Mouse (Mus musculus): ENCODE measurements around the gene Mylk2. TPM values are rescaled to one million over a fixed set of nuclear protein-coding genes. Genes with fewer than 3 reads are reported as not detected.
A peak's percentile ranks its signal among the peaks of the same experiment; 100 is the strongest.

Mylk2 gene
- polyA plus RNA-seq, 1 experiment from 2014 or later, result 1.3 TPM

DNA sequence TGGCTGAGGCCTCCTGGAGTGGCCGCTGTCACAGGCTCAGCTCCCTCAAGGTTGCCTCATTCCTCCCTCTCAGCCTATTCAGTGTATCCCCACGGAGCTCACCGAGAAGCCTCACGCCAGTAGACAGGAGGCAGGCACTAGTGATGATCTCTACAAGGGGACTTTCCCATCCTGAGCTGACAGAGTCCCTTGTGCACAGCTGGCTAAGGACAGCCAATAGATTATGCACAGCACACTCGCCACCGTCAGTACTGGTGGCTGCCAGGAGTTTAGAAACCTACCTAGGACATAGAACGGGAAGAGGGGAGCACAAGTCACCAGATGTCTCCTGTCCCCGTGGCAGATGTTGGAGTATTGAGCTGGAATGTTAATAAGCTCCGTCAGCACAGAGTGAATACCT, 6.5 kb downstream of the Mylk2 start:
- ATAC-seq (ENCODE audit: low read depth), result no peak
- no peaks in the 10 kb centered on the region for H3K9me3 ChIP-seq (ENCODE audit: control insufficient read depth, low read length)
- no peak for DNase-seq (ENCODE audit: low spot score)
- H3K27me3 ChIP-seq (replicated peaks; ENCODE audit: control insufficient read depth, insufficient read depth, low read length), result peaks cover 13% of the 10 kb centered on the region
- 49% methylated on average over 9 of the region's 9 CpGs for WGBS
- H3K36me3 ChIP-seq (ENCODE audit: control insufficient read depth, insufficient read depth, low read length), result no peaks in the 10 kb centered on the region
- H3K4me2 ChIP-seq (ENCODE audit: low read depth, low read length), result no peak overlapping the region
- no peak overlapping the region for H3K27ac ChIP-seq (replicated peaks; ENCODE audit: low read depth, low read length)
- H3K4me1 ChIP-seq (ENCODE audit: control insufficient read depth, insufficient read depth, low read length), result no peaks in the 10 kb centered on the region
- no peak overlapping the region for H3K4me3 ChIP-seq (ENCODE audit: low read depth, low read length)
- no peak overlapping the region for H3K9ac ChIP-seq (ENCODE audit: low read depth, low read length)

DNA sequence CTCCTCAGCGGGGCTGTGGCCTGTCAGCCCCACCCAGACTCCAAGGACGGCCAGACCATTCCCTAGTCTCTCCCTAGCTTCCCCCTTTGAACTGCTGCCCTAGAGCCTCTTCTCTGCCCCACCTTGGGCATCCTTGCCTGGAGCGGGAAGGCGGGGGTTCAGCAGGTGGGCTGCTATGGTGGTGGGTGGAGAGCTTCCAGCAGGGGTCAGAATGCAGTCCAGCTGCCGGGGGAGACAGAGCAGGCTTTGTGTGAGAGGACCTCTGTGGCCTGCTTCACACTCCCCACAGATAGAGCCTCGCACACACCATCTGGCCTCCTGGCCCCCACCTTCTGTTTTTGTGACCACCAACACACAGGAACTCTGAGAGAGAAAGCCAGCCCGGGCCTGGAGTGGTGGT, 11.2 kb downstream of the Mylk2 start:
- 13% methylated on average over 5 of the region's 7 CpGs for WGBS
- DNase-seq (ENCODE audit: low spot score) (no peak), ATAC-seq (ENCODE audit: low read depth) (no peak)
- Histone ChIP-seq H3K9ac (ENCODE audit: low read depth, low read length) (no peak overlapping the region), H3K9me3 (ENCODE audit: control insufficient read depth, low read length) (no peaks in the 10 kb centered on the region), H3K4me2 (ENCODE audit: low read depth, low read length) (no peak overlapping the region), H3K27ac (replicated peaks; ENCODE audit: low read depth, low read length) (no peak overlapping the region), H3K4me1 (ENCODE audit: control insufficient read depth, insufficient read depth, low read length) (peaks cover 8% of the 10 kb centered on the region), H3K4me3 (ENCODE audit: low read depth, low read length) (no peak overlapping the region), H3K27me3 (replicated peaks; ENCODE audit: control insufficient read depth, insufficient read depth, low read length) (no peaks in the 10 kb centered on the region), H3K36me3 (ENCODE audit: control insufficient read depth, insufficient read depth, low read length) (no peaks in the 10 kb centered on the region)

DNA sequence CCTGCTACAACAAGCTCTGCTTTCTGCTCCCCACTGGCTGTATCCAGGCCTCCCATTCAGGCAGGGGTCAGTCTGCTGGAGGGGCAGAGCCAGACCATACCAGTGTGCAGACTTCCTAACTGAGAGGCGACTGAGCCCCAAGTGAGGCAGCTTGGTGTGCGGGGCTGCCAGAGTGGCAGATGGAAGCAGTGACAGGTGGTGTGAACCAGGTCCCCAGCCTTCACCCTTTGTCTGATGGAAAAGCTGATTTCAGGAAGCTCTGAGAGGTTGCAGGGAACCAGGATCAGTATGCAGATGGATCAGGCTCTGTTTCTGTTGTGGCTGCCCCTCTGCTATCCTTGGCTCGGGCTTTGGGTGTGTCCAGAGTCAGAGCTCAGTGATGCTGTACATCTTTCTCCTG, 12.5 kb downstream of the Mylk2 start:
- H3K27ac ChIP-seq (replicated peaks; ENCODE audit: low read depth, low read length), result no peak overlapping the region
- ATAC-seq (ENCODE audit: low read depth) (no peak), DNase-seq (ENCODE audit: low spot score) (no peak)
- H3K9me3 ChIP-seq (ENCODE audit: control insufficient read depth, low read length), result no peaks in the 10 kb centered on the region
- WGBS, result 77% methylated on average over 3 of the region's 3 CpGs
- H3K4me3 ChIP-seq (ENCODE audit: low read depth, low read length), result no peak overlapping the region
- H3K27me3 ChIP-seq (replicated peaks; ENCODE audit: control insufficient read depth, insufficient read depth, low read length), result no peaks in the 10 kb centered on the region
- H3K4me1 ChIP-seq (ENCODE audit: control insufficient read depth, insufficient read depth, low read length), result peaks cover 12% of the 10 kb centered on the region
- H3K36me3 ChIP-seq (ENCODE audit: control insufficient read depth, insufficient read depth, low read length), result no peaks in the 10 kb centered on the region
- H3K4me2 ChIP-seq (ENCODE audit: low read depth, low read length), result no peak overlapping the region
- H3K9ac ChIP-seq (ENCODE audit: low read depth, low read length), result no peak overlapping the region

DNA sequence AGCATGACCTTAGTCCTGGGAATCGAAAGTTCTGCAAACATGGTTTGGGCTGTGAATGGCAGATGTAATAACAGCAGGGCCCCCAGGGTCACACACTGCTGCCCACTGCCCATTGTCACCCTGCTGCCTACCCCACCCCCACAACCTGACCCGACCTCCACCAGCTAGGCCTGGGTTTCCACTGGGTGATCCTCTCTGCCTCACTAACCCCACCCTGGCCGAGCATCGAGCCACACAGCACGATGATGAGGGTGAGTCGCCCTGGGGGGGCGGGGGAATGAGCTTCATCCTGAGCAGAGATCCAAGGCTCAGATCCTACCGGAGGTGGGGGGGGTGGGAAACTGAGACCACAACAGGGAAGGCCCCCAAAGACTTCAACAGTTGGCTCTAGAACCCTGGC, 13.0 kb downstream of the Mylk2 start:
- Histone ChIP-seq H3K9ac (ENCODE audit: low read depth, low read length) (no peak overlapping the region), H3K36me3 (ENCODE audit: control insufficient read depth, insufficient read depth, low read length) (no peaks in the 10 kb centered on the region), H3K4me2 (ENCODE audit: low read depth, low read length) (no peak overlapping the region), H3K27me3 (replicated peaks; ENCODE audit: control insufficient read depth, insufficient read depth, low read length) (no peaks in the 10 kb centered on the region), H3K9me3 (ENCODE audit: control insufficient read depth, low read length) (no peaks in the 10 kb centered on the region), H3K4me1 (ENCODE audit: control insufficient read depth, insufficient read depth, low read length) (peaks cover 12% of the 10 kb centered on the region), H3K27ac (replicated peaks; ENCODE audit: low read depth, low read length) (no peak overlapping the region), H3K4me3 (ENCODE audit: low read depth, low read length) (no peak overlapping the region)
- 50% methylated on average over 8 of the region's 8 CpGs for WGBS
- ATAC-seq (ENCODE audit: low read depth) (no peak), DNase-seq (ENCODE audit: low spot score) (no peak)

DNA sequence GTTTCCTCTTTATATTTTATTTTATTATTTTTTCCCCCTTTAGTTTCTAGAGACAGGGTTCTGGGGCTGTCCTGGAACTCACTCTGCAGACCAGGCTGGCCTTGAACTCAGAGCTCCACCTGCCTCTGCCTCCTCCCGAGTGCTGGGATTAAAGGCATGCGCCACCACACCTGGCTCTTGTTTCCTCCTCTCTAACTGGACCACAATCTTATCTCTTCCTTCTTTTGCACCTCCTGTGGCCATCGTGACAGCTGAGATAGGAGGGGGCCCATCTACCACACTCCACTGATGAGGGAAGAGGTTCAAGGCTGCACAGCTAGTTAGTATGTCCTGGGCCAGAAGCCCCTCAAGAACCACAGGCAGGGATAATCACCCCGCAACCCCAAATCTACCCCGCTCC, 13.4 kb downstream of the Mylk2 start:
- no peak overlapping the region for H3K9ac ChIP-seq (ENCODE audit: low read depth, low read length)
- H3K4me3 ChIP-seq (ENCODE audit: low read depth, low read length), result no peak overlapping the region
- no peak overlapping the region for H3K27ac ChIP-seq (replicated peaks; ENCODE audit: low read depth, low read length)
- H3K4me1 ChIP-seq (ENCODE audit: control insufficient read depth, insufficient read depth, low read length), result peaks cover 12% of the 10 kb centered on the region
- H3K4me2 ChIP-seq (ENCODE audit: low read depth, low read length), result no peak overlapping the region
- WGBS, result 76% methylated on average over 5 of the region's 5 CpGs
- no peak for DNase-seq (ENCODE audit: low spot score)
- H3K9me3 ChIP-seq (ENCODE audit: control insufficient read depth, low read length), result no peaks in the 10 kb centered on the region
- H3K27me3 ChIP-seq (replicated peaks; ENCODE audit: control insufficient read depth, insufficient read depth, low read length), result no peaks in the 10 kb centered on the region
- H3K36me3 ChIP-seq (ENCODE audit: control insufficient read depth, insufficient read depth, low read length), result no peaks in the 10 kb centered on the region
- ATAC-seq (ENCODE audit: low read depth), result no peak

DNA sequence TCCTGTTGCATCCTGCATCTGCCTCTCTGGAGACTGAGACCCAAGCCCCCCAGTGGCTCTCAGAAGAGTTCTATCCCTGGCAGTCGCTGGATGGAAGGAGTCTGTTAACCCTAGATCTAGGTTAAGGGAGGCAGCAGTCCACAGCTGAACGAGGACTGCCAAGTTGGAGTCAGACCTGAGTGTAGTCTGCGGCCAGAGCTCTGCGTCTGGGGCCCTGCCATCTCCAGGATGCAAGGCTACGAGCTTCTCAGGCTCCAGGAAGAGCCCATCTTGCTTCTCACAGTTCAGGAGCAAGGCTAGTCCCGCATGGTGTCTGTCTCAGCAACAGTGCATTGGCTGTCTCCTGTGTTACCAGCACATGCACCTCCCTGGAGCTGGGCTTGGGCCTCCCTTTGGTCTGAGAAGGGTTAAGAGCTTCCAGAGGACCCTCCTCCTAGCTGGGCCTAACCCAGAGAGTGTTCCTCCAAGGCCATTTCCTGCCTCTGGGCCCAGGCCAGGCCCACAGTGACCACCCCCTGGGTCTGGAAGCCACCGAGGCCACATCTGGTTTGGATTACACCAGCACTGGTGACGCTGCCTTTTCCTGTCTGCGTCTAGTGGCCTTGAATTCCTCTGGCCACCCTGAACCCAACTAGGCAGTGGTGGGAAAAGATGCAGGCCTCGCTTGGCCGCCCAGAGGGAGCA, 14.2 kb downstream of the Mylk2 start:
- peaks cover 15% of the 10 kb centered on the region for H3K4me1 ChIP-seq (ENCODE audit: control insufficient read depth, insufficient read depth, low read length)
- ATAC-seq (ENCODE audit: low read depth), result peak; percentile 65
- H3K27ac ChIP-seq (replicated peaks; ENCODE audit: low read depth, low read length), result peak overlapping the region; percentile 55
- WGBS, result 29% methylated on average over 9 of the region's 11 CpGs
- peak; percentile 72 for DNase-seq (ENCODE audit: low spot score)
- H3K9ac ChIP-seq (ENCODE audit: low read depth, low read length), result peak overlapping the region; percentile 40; the same call in 1 of the 2 replicates
- H3K27me3 ChIP-seq (replicated peaks; ENCODE audit: control insufficient read depth, insufficient read depth, low read length), result no peaks in the 10 kb centered on the region
- H3K4me3 ChIP-seq (ENCODE audit: low read depth, low read length), result no peak overlapping the region
- H3K9me3 ChIP-seq (ENCODE audit: control insufficient read depth, low read length), result no peaks in the 10 kb centered on the region
- H3K36me3 ChIP-seq (ENCODE audit: control insufficient read depth, insufficient read depth, low read length), result no peaks in the 10 kb centered on the region
- H3K4me2 ChIP-seq (ENCODE audit: low read depth, low read length), result no peak overlapping the region

DNA sequence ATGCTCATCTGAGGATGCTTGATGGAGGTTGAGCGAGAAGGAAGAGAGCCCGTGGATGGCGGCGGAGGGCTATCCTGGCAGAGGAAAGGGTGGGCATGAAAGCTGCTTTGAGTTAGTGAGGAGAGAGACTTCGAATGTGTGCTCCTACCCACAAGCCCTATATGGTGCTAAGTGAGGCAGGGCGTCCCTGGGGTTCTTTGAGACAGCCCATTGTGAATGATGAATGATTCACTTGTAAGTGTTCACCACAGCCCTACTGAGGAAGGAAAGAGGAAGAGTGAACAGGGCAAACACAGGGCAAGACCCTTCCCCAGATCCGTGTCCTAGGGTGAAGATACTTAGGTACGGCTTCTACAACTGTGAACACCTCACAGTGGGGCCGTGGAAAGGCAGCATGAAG, 15.7 kb downstream of the Mylk2 start:
- WGBS, result 52% methylated on average over 9 of the region's 9 CpGs

DNA sequence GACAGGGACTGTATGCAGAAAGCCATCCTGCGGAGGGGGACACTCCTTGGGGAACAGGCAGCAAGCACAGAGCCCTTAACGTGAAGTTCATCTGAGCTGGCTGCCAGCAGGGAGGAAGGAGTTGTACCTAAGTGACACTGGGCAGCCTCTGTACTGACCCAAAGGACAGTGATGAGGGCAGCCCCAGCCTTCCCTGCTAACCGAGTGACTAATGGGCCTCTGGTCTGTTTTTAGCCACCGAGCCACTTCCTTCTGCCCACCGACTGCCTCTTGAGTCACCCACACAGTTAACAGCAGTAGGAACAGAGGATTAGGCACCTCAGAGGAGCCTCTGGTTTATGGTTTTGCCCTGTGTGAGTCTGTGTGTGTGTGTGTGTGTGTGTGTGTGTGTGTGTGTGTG, 16.2 kb downstream of the Mylk2 start:
- no peak for DNase-seq (ENCODE audit: low spot score)
- Histone ChIP-seq H3K36me3 (ENCODE audit: control insufficient read depth, insufficient read depth, low read length) (no peaks in the 10 kb centered on the region), H3K4me1 (ENCODE audit: control insufficient read depth, insufficient read depth, low read length) (peaks cover 16% of the 10 kb centered on the region), H3K27me3 (replicated peaks; ENCODE audit: control insufficient read depth, insufficient read depth, low read length) (no peaks in the 10 kb centered on the region), H3K9me3 (ENCODE audit: control insufficient read depth, low read length) (no peaks in the 10 kb centered on the region), H3K9ac (ENCODE audit: low read depth, low read length) (no peak overlapping the region), H3K4me2 (ENCODE audit: low read depth, low read length) (no peak overlapping the region), H3K4me3 (ENCODE audit: low read depth, low read length) (no peak overlapping the region), H3K27ac (replicated peaks; ENCODE audit: low read depth, low read length) (no peak overlapping the region)
- ATAC-seq (ENCODE audit: low read depth), result no peak
- 55% methylated on average over 4 of the region's 5 CpGs for WGBS

More for the DNA sequence above, 15.7 kb downstream of the Mylk2 start:
- H3K4me3 ChIP-seq (ENCODE audit: low read depth, low read length), result no peak overlapping the region
- no peaks in the 10 kb centered on the region for H3K27me3 ChIP-seq (replicated peaks; ENCODE audit: control insufficient read depth, insufficient read depth, low read length)
- no peak overlapping the region for H3K4me2 ChIP-seq (ENCODE audit: low read depth, low read length)
- H3K27ac ChIP-seq (replicated peaks; ENCODE audit: low read depth, low read length), result no peak overlapping the region
- DNase-seq (ENCODE audit: low spot score) (no peak), ATAC-seq (ENCODE audit: low read depth) (no peak)
- no peaks in the 10 kb centered on the region for H3K36me3 ChIP-seq (ENCODE audit: control insufficient read depth, insufficient read depth, low read length)
- no peaks in the 10 kb centered on the region for H3K9me3 ChIP-seq (ENCODE audit: control insufficient read depth, low read length)
- peaks cover 16% of the 10 kb centered on the region for H3K4me1 ChIP-seq (ENCODE audit: control insufficient read depth, insufficient read depth, low read length)
- no peak overlapping the region for H3K9ac ChIP-seq (ENCODE audit: low read depth, low read length)

DNA sequence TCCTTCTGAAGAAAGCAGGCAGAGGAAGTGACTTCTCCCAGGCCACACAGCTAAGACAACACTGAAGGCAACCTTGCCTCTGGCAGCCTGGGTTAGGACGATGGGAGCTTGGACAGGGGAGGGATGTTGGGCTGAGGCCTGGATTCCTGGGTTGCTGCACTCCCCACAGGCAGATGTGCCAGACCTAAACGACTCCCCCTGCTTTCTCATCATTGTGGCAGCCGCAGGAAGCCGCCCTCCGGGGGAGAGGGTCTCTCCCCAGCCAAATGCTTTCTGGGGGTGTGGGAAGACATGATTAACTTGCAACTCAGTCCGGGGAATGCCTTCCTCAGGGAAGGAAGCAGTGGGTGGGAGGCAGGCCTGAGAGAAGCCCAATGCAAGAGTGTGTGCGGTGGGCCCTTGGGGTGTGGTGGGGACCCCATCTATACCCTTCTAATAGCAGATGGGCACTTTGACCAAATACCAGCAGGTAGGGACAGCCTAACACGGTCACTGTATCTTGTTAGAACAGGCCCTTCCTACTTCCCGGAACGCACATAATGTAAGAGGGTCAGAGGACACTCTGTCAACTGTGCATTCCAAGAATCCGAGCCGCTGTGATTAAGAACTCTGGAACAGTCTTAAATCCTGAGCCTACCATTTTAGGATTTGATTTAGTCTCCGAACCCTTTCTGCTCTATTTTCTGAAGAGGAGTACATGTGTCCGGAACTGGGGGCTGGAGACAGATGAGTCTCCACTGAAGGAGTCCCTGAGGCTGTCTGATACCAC, 17.3 kb downstream of the Mylk2 start:
- H3K9me3 ChIP-seq (ENCODE audit: control insufficient read depth, low read length), result no peaks in the 10 kb centered on the region
- no peak overlapping the region for H3K9ac ChIP-seq (ENCODE audit: low read depth, low read length)
- ATAC-seq (ENCODE audit: low read depth) (no peak), DNase-seq (ENCODE audit: low spot score) (no peak)
- 36% methylated on average over 14 of the region's 14 CpGs for WGBS
- no peak overlapping the region for H3K4me3 ChIP-seq (ENCODE audit: low read depth, low read length)
- peaks cover 16% of the 10 kb centered on the region for H3K4me1 ChIP-seq (ENCODE audit: control insufficient read depth, insufficient read depth, low read length)
- H3K4me2 ChIP-seq (ENCODE audit: low read depth, low read length), result no peak overlapping the region
- H3K27ac ChIP-seq (replicated peaks; ENCODE audit: low read depth, low read length), result no peak overlapping the region
- H3K36me3 ChIP-seq (ENCODE audit: control insufficient read depth, insufficient read depth, low read length), result no peaks in the 10 kb centered on the region
- H3K27me3 ChIP-seq (replicated peaks; ENCODE audit: control insufficient read depth, insufficient read depth, low read length), result no peaks in the 10 kb centered on the region

All from embryonic facial prominence, embryonic 14.5 days (tissue).